Mouse (Mus musculus): ENCODE measurements around the gene Plekha5.

DNA sequence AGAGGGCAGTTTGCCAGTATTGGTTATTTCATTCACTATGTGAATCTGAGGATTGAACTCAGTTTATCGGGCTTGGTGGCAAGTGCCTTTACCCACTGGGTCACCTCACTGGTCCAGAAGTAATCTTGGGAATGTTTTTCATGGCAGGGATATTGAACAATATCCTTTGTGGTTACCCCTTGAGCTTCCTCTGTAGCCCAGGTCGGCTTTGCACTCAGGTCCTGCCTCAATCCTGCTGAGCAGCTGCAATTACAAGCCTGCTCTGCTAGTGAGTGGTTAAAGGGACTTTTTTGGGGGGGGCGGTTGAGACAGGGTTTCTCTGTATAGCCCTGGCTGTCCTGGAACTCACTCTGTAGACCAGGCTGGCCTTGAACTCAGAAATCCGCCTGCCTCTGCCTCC is 212.4 kb downstream of the Plekha5 start:
- no peak for TF ChIP-seq CTCF (IDR thresholded peaks at IDR 0.05; ENCODE audit: low read depth)
- no peak for TF ChIP-seq EP300 (IDR thresholded peaks at IDR 0.05; ENCODE audit: low read depth)

Measured in liver, postnatal 0 days (tissue).